Mouse (Mus musculus): Measurements from ENCODE around the gene H3f3a.

DNA sequence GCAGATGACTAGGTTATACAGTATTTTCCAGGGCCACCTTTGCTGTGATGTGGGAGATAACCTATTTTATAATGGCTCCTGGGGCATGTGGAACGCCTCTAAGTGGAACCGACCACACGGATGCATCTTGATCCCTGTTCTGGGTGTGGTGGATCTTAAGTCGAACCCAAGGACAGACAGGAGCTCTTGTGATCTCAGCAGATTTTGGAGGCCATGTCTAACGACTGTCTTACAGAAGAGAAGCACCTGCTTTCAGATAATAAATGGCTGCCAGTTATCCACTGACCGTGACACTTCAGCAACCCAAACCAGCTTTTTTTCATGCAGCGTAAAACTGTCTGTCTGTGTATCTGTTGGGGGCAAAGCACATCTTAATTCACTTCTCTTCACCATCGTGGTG, 59.4 kb downstream of the H3f3a start:
- TF ChIP-seq GATA1 (IDR thresholded peaks at IDR 0.05; ENCODE audit: borderline replicate concordance, low read length): no peak
- no peak for TF ChIP-seq FLI1 (IDR thresholded peaks at IDR 0.05; ENCODE audit: low read length)

Measured in megakaryocyte, embryonic 14.5 days (primary cell).